In the genomic region with DNA sequence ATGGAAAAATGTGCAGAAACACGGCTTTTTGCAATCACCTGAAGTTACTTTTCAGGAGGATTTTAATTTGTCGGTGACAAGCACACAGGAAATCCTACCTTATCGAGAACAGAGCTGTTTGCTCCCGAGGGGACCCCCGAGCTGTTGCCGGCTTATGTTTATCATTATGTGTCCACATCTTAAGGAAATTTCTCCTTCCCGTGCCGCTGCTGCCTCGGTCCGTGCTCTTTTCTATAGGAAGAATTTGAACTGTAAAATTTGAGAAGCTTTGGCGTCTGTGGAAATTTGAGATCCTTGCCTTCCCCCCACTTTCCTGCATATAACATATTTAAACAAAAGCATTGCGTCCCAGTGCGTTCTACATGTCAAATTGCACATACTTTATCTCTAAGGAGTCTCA, we compare ENCODE assay signal across 11 mouse cellular contexts.
A peak's percentile ranks its signal among the peaks of the same experiment; 100 is the strongest.
DNase-seq lines count a peak whose midpoint lies in the region; ATAC-seq and TF ChIP-seq lines count a peak whose summit lies in the region.
"Had no signal": no experiment of that assay in that cellular context is flagged by ENCODE, and none has a peak within 500 bp of the region (broad histone marks: within the 10 kb centered on the region; RNA-seq: fewer than 3 reads in every experiment).

No protein-coding gene starts in this region.

- no peaks in the 10 kb centered on the region for H3K36me3 ChIP-seq in hindbrain, embryonic 11.5 days (ENCODE audit: control insufficient read depth, insufficient read depth, low read length)
- no peaks in the 10 kb centered on the region for H3K36me3 ChIP-seq in hindbrain, postnatal 0 days (ENCODE audit: insufficient read depth, low read length)
- no peaks in the 10 kb centered on the region for H3K36me3 ChIP-seq in embryonic facial prominence, embryonic 15.5 days
- H3K36me3 ChIP-seq in limb, embryonic 15.5 days, result no peaks in the 10 kb centered on the region

- H3K4me3 ChIP-seq in hindbrain, embryonic 11.5 days (ENCODE audit: low read depth, low read length), result no peak overlapping the region
- H3K4me3 ChIP-seq in hindbrain, postnatal 0 days (ENCODE audit: low read length), result no peak overlapping the region
- H3K4me3 ChIP-seq in brown adipose tissue, adult 24 weeks (ENCODE audit: insufficient read depth, low read depth, low read length), result peak overlapping the region; percentile 14; the same call in 1 of the 2 replicates
- peak overlapping the region; percentile 36 for H3K4me3 ChIP-seq in embryonic facial prominence, embryonic 15.5 days (replicated peaks)
- peak overlapping the region; percentile 39 for H3K4me3 ChIP-seq in limb, embryonic 15.5 days
- H3K4me3 ChIP-seq: megakaryocyte, embryonic 14.5 days had no signal

- H3K9me3 ChIP-seq in hindbrain, embryonic 11.5 days (ENCODE audit: control insufficient read depth, low read length), result no peaks in the 10 kb centered on the region
- no peaks in the 10 kb centered on the region for H3K9me3 ChIP-seq in hindbrain, postnatal 0 days (ENCODE audit: low read length)
- no peaks in the 10 kb centered on the region for H3K9me3 ChIP-seq in embryonic facial prominence, embryonic 15.5 days (replicated peaks)
- no peaks in the 10 kb centered on the region for H3K9me3 ChIP-seq in limb, embryonic 15.5 days
- H3K9me3 ChIP-seq: megakaryocyte, embryonic 14.5 days had no signal

- H3K9ac ChIP-seq in hindbrain, embryonic 11.5 days (ENCODE audit: low read depth, low read length), result no peak overlapping the region
- no peak overlapping the region for H3K9ac ChIP-seq in hindbrain, postnatal 0 days (replicated peaks; ENCODE audit: low read length)
- H3K9ac ChIP-seq in embryonic facial prominence, embryonic 15.5 days, result no peak overlapping the region
- peak overlapping the region; percentile 14; the same call in 1 of the 2 replicates for H3K9ac ChIP-seq in limb, embryonic 15.5 days

- WGBS in hindbrain, embryonic 11.5 days, result 60% methylated on average over 13 of the region's 13 CpGs
- 76% methylated on average over 13 of the region's 13 CpGs for WGBS in hindbrain, postnatal 0 days
- WGBS in embryonic facial prominence, embryonic 15.5 days, result 23% methylated on average over 13 of the region's 13 CpGs
- WGBS in limb, embryonic 15.5 days, result 23% methylated on average over 13 of the region's 13 CpGs

- no peaks in the 10 kb centered on the region; the same call in 1 of the 2 replicates for H3K4me1 ChIP-seq in hindbrain, embryonic 11.5 days (replicated peaks; ENCODE audit: control insufficient read depth, insufficient read depth, low read length)
- H3K4me1 ChIP-seq in hindbrain, postnatal 0 days (ENCODE audit: insufficient read depth, low read length), result peaks cover 8% of the 10 kb centered on the region; the same call in 1 of the 2 replicates
- peaks cover 10% of the 10 kb centered on the region for H3K4me1 ChIP-seq in brown adipose tissue, adult 24 weeks (ENCODE audit: control insufficient read depth, insufficient read depth, insufficient read length, low read length)
- peaks cover 15% of the 10 kb centered on the region for H3K4me1 ChIP-seq in embryonic facial prominence, embryonic 15.5 days
- H3K4me1 ChIP-seq in limb, embryonic 15.5 days, result peaks cover 20% of the 10 kb centered on the region; the same call in 1 of the 2 replicates

- no peaks in the 10 kb centered on the region for H3K27me3 ChIP-seq in hindbrain, embryonic 11.5 days (ENCODE audit: control insufficient read depth, insufficient read depth, low read length)
- no peaks in the 10 kb centered on the region for H3K27me3 ChIP-seq in hindbrain, postnatal 0 days (ENCODE audit: insufficient read depth, low read length)
- H3K27me3 ChIP-seq in embryonic facial prominence, embryonic 15.5 days, result no peaks in the 10 kb centered on the region
- no peaks in the 10 kb centered on the region for H3K27me3 ChIP-seq in limb, embryonic 15.5 days
- H3K27me3 ChIP-seq: megakaryocyte, embryonic 14.5 days had no signal

- no peak for ATAC-seq in hindbrain, embryonic 11.5 days (ENCODE audit: low FRiP score)
- ATAC-seq in hindbrain, postnatal 0 days, result no peak
- no peak for ATAC-seq in embryonic facial prominence, embryonic 15.5 days (ENCODE audit: insufficient number of reproducible peaks, low FRiP score, low TSS enrichment, low read depth)
- ATAC-seq in limb, embryonic 15.5 days (ENCODE audit: insufficient number of reproducible peaks, low FRiP score, low TSS enrichment, low read depth), result no peak
- ATAC-seq: forebrain, embryonic 14.5 days had no signal

- TF ChIP-seq CTCF in hindbrain, postnatal 0 days (IDR thresholded peaks at IDR 0.05; ENCODE audit: low read depth), result no peak

- no peak overlapping the region for H3K4me2 ChIP-seq in hindbrain, embryonic 11.5 days (replicated peaks; ENCODE audit: low read depth, low read length)
- H3K4me2 ChIP-seq in hindbrain, postnatal 0 days (ENCODE audit: low read depth, low read length), result no peak overlapping the region
- peak overlapping the region; percentile 47 for H3K4me2 ChIP-seq in embryonic facial prominence, embryonic 15.5 days (replicated peaks)
- peak overlapping the region; percentile 43 for H3K4me2 ChIP-seq in limb, embryonic 15.5 days

- peak; percentile 11 for DNase-seq in hindbrain, embryonic 11.5 days (ENCODE audit: low spot score)
- DNase-seq in hindbrain, postnatal 0 days (ENCODE audit: low spot score), result no peak
- no peak for DNase-seq in right cerebral cortex, postnatal 25 days
- no peak for DNase-seq in retina, embryonic 14.5 days (ENCODE audit: low spot score)
- DNase-seq: heart, postnatal 10 days; thymus, postnatal 4 days had no signal

- no peak overlapping the region for H3K27ac ChIP-seq in hindbrain, embryonic 11.5 days (ENCODE audit: low read depth, low read length)
- H3K27ac ChIP-seq in hindbrain, postnatal 0 days, result no peak overlapping the region
- peak overlapping the region; percentile 34; the same call in 1 of the 2 replicates for H3K27ac ChIP-seq in brown adipose tissue, adult 24 weeks (replicated peaks; ENCODE audit: low read depth, low read length)
- no peak overlapping the region for H3K27ac ChIP-seq in embryonic facial prominence, embryonic 15.5 days (replicated peaks)
- peak overlapping the region; percentile 6; the same call in 1 of the 2 replicates for H3K27ac ChIP-seq in limb, embryonic 15.5 days

Comparison
In these comparisons a context has a peak if more than half of its experiments do, and no peak if none do; other contexts are left out.
1. H3K27ac ChIP-seq: peak in brown adipose tissue, adult 24 weeks (single experiment) and limb, embryonic 15.5 days (single experiment); none in hindbrain, embryonic 11.5 days (single experiment), hindbrain, postnatal 0 days (single experiment) and embryonic facial prominence, embryonic 15.5 days (single experiment).
2. H3K4me2 ChIP-seq: peak in embryonic facial prominence, embryonic 15.5 days (single experiment) and limb, embryonic 15.5 days (single experiment); none in hindbrain, embryonic 11.5 days (single experiment) and hindbrain, postnatal 0 days (single experiment).
3. H3K4me3 ChIP-seq: peak in brown adipose tissue, adult 24 weeks (single experiment), embryonic facial prominence, embryonic 15.5 days (single experiment) and limb, embryonic 15.5 days (single experiment); none in hindbrain, embryonic 11.5 days (single experiment) and hindbrain, postnatal 0 days (single experiment).